8 mouse cellular contexts compared by ENCODE assay signal in the genomic region with DNA sequence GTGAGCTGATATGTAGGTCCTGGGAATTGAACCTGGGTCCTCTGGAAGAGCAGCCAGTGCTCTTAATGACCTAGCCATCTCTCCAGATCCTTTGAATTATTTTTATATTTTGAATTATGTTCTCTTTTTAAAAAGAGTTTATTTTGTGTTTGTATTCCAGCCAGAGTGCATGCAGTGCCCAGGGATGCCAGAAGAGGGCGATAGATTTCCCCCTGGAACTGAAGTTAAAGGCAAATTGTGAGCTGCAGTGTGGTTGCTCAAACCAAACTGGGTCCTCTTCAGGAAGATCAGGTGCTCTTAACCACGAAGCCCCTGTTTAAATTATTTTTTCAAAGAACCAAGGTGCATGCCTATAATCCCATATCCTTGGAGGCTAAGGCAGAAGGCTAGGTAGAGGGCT. TPM values are rescaled to one million over a fixed set of nuclear protein-coding genes. Genes with fewer than 3 reads are reported as not detected.
DNase-seq lines count a peak whose midpoint lies in the region; ATAC-seq and TF ChIP-seq lines count a peak whose summit lies in the region.
"Had no signal": no experiment of that assay in that cellular context is flagged by ENCODE, and none has a peak within 500 bp of the region (broad histone marks: within the 10 kb centered on the region; RNA-seq: fewer than 3 reads in every experiment).

No protein-coding gene starts in this region.

- no peak overlapping the region for H3K4me2 ChIP-seq in intestine, postnatal 0 days (replicated peaks; ENCODE audit: low read depth)
- no peak overlapping the region for H3K4me2 ChIP-seq in intestine, embryonic 16.5 days (ENCODE audit: low read depth, low read length)
- no peak overlapping the region for H3K4me2 ChIP-seq in midbrain, embryonic 16.5 days (ENCODE audit: low read length)

- H3K4me3 ChIP-seq in intestine, postnatal 0 days (ENCODE audit: low read depth, low read length) = no peak overlapping the region
- no peak overlapping the region for H3K4me3 ChIP-seq in intestine, embryonic 16.5 days (ENCODE audit: low read length)
- H3K4me3 ChIP-seq in testis, adult 2 months (ENCODE audit: control insufficient read depth, low read depth, low read length) = no peak overlapping the region
- H3K4me3 ChIP-seq in midbrain, embryonic 16.5 days (ENCODE audit: low read depth, low read length) = no peak overlapping the region

- TF ChIP-seq POLR2A in testis, adult 2 months (IDR thresholded peaks at IDR 0.05; ENCODE audit: control insufficient read depth, low read depth, low read length) = no peak

- H3K9me3 ChIP-seq in intestine, postnatal 0 days (ENCODE audit: control insufficient read depth) = no peaks in the 10 kb centered on the region
- H3K9me3 ChIP-seq in intestine, embryonic 16.5 days (ENCODE audit: control insufficient read depth, low read length) = no peaks in the 10 kb centered on the region
- no peaks in the 10 kb centered on the region for H3K9me3 ChIP-seq in midbrain, embryonic 16.5 days (replicated peaks; ENCODE audit: control insufficient read depth, low read length, poor library complexity, severe bottlenecking)

- DNase-seq in testis, postnatal 14 days (ENCODE audit: low spot score) = no peak
- peak; percentile 24 for DNase-seq in c-Kit-positive CD71-positive TER-119-positive erythroid progenitor cells, embryonic 14.5 days (ENCODE audit: low spot score)
- DNase-seq: heart, postnatal 14 days had no signal

- H3K36me3 ChIP-seq in intestine, postnatal 0 days (ENCODE audit: control insufficient read depth, insufficient read depth) = no peaks in the 10 kb centered on the region
- no peaks in the 10 kb centered on the region for H3K36me3 ChIP-seq in intestine, embryonic 16.5 days (ENCODE audit: control insufficient read depth, insufficient read depth, low read length)
- H3K36me3 ChIP-seq in testis, adult 2 months (ENCODE audit: control insufficient read depth, insufficient read depth, low read length) = no peaks in the 10 kb centered on the region
- no peaks in the 10 kb centered on the region for H3K36me3 ChIP-seq in midbrain, embryonic 16.5 days (ENCODE audit: control insufficient read depth, insufficient read depth, low read length)

- H3K9ac ChIP-seq in intestine, postnatal 0 days (ENCODE audit: low read depth, low read length) = no peak overlapping the region
- H3K9ac ChIP-seq in intestine, embryonic 16.5 days (ENCODE audit: low read depth, low read length) = no peak overlapping the region
- H3K9ac ChIP-seq in midbrain, embryonic 16.5 days (ENCODE audit: low read depth, low read length) = no peak overlapping the region

- ATAC-seq in intestine, postnatal 0 days = no peak
- no peak for ATAC-seq in intestine, embryonic 16.5 days
- no peak for ATAC-seq in erythroblast, adult 5-6 weeks (replicated peaks; ENCODE audit: low FRiP score, poor library complexity, severe bottlenecking)
- no peak for ATAC-seq in midbrain, embryonic 16.5 days

- no peaks in the 10 kb centered on the region for H3K4me1 ChIP-seq in intestine, postnatal 0 days (replicated peaks; ENCODE audit: control insufficient read depth, insufficient read depth, low read length)
- H3K4me1 ChIP-seq in intestine, embryonic 16.5 days (ENCODE audit: control insufficient read depth, insufficient read depth, low read length) = 0 out of 2 replicates have a peak, but pooled peaks cover 3% of the 10 kb centered on the region
- peaks cover 6% of the 10 kb centered on the region for H3K4me1 ChIP-seq in testis, adult 2 months (ENCODE audit: control insufficient read depth, insufficient read depth, low read length)
- H3K4me1 ChIP-seq in midbrain, embryonic 16.5 days (ENCODE audit: control insufficient read depth, insufficient read depth, low read length) = peaks cover 5% of the 10 kb centered on the region

- H3K27ac ChIP-seq in intestine, postnatal 0 days (ENCODE audit: low read depth, low read length) = no peak overlapping the region
- H3K27ac ChIP-seq in intestine, embryonic 16.5 days (ENCODE audit: low read length) = no peak overlapping the region
- no peak overlapping the region for H3K27ac ChIP-seq in testis, adult 2 months (ENCODE audit: control insufficient read depth, insufficient read depth, low read depth, low read length)
- H3K27ac ChIP-seq in midbrain, embryonic 16.5 days (ENCODE audit: low read length) = no peak overlapping the region

- TF ChIP-seq CTCF in intestine, postnatal 0 days (IDR thresholded peaks at IDR 0.05; ENCODE audit: low read depth) = peak; percentile 66
- TF ChIP-seq CTCF in testis, adult 2 months (IDR thresholded peaks at IDR 0.05; ENCODE audit: control insufficient read depth, insufficient read depth, insufficient replicate concordance, low read depth, low read length) = peak; percentile 34; the same call in 1 of the 2 replicates

- 25% methylated on average over 2 of the region's 2 CpGs for WGBS in intestine, postnatal 0 days
- WGBS in intestine, embryonic 16.5 days = 18% methylated on average over 2 of the region's 2 CpGs
- WGBS in midbrain, embryonic 16.5 days = 26% methylated on average over 2 of the region's 2 CpGs

- no peaks in the 10 kb centered on the region for H3K27me3 ChIP-seq in intestine, postnatal 0 days (replicated peaks; ENCODE audit: control insufficient read depth, insufficient read depth, low read length)
- no peaks in the 10 kb centered on the region for H3K27me3 ChIP-seq in intestine, embryonic 16.5 days (replicated peaks; ENCODE audit: control insufficient read depth, insufficient read depth, low read length)
- H3K27me3 ChIP-seq in testis, adult 2 months (ENCODE audit: control insufficient read depth, insufficient read depth, low read length) = no peaks in the 10 kb centered on the region
- H3K27me3 ChIP-seq in midbrain, embryonic 16.5 days (ENCODE audit: control insufficient read depth, insufficient read depth, low read depth, low read length) = no peaks in the 10 kb centered on the region

RNA-seq across cellular contexts. Expression of a gene that starts 5.3 kb away (rescaled TPM):
- 4.7 and 7.2 TPM in 2 replicates for polyA plus RNA-seq in intestine, postnatal 0 days (2015; fragmentation: Nextera tagmentation; extraction: Ambion mirVana)
- polyA plus RNA-seq in intestine, embryonic 16.5 days (2015; fragmentation: Nextera tagmentation; extraction: Ambion mirVana) = 11.7 and 13.5 TPM in 2 replicates
- polyA plus RNA-seq in testis, adult 2 months (2012; rRNA removed) = 4.6 and 4.8 TPM in 2 replicates
- total RNA-seq in erythroblast, adult 5-6 weeks (2015; ENCODE audit: low replicate concordance) = 2.7 and 23.4 TPM in 2 replicates
- 0.84 and 2.5 TPM in 2 replicates for total RNA-seq in erythroblast, adult 5-6 weeks (2017; ENCODE audit: low replicate concordance)
- 42.4 and 44.6 TPM in 2 replicates for polyA plus RNA-seq in midbrain, embryonic 16.5 days (2015; fragmentation: Nextera tagmentation; extraction: Ambion mirVana)

RNA-seq across cellular contexts. Expression of a gene that starts 43.2 kb away (rescaled TPM):
- 6.2 and 6.8 TPM in 2 replicates for polyA plus RNA-seq in intestine, postnatal 0 days (2015; fragmentation: Nextera tagmentation; extraction: Ambion mirVana)
- 10.9 and 14.6 TPM in 2 replicates for polyA plus RNA-seq in intestine, embryonic 16.5 days (2015; fragmentation: Nextera tagmentation; extraction: Ambion mirVana)
- 12.0 and 13.1 TPM in 2 replicates for polyA plus RNA-seq in testis, adult 2 months (2012; rRNA removed)
- total RNA-seq in erythroblast, adult 5-6 weeks (2015; ENCODE audit: low replicate concordance) = 1.2 and 1.9 TPM in 2 replicates
- 2.6 and 3.8 TPM in 2 replicates for total RNA-seq in erythroblast, adult 5-6 weeks (2017; ENCODE audit: low replicate concordance)
- polyA plus RNA-seq in midbrain, embryonic 16.5 days (2015; fragmentation: Nextera tagmentation; extraction: Ambion mirVana) = 11.3 and 13.5 TPM in 2 replicates
